Mouse (Mus musculus): Measurements from ENCODE around the gene Tmem56. TPM values are rescaled to one million over a fixed set of nuclear protein-coding genes. Genes with fewer than 3 reads are reported as not detected.
A peak's percentile ranks its signal among the peaks of the same experiment; 100 is the strongest.

Gene Tmem56
- polyA plus RNA-seq, 1 experiment from 2014 or later: 1.7 TPM

GRCm38 (mm10) chr3:121290681-121291080, 7.8 kb upstream of the Tmem56 start:
- 63% methylated on average over 8 of the region's 8 CpGs for WGBS
- peak overlapping the region; percentile 97; the same call in 1 of the 2 replicates for H3K27ac ChIP-seq
- peak overlapping the region; percentile 67; the same call in 1 of the 2 replicates for H3K9ac ChIP-seq (ENCODE audit: low read depth, low read length)
- H3K4me1 ChIP-seq (replicated peaks; ENCODE audit: insufficient read depth, low read length): 0 out of 2 replicates have a peak, but pooled peaks cover 3% of the 10 kb centered on the region
- peak overlapping the region; percentile 70; the same call in 1 of the 2 replicates for H3K4me3 ChIP-seq (replicated peaks; ENCODE audit: low read depth, low read length)
- H3K27me3 ChIP-seq (ENCODE audit: insufficient read depth, low read length): no peaks in the 10 kb centered on the region
- H3K36me3 ChIP-seq (ENCODE audit: insufficient read depth, low read length): no peaks in the 10 kb centered on the region
- H3K4me2 ChIP-seq (ENCODE audit: low read length): peak overlapping the region; percentile 73
- no peaks in the 10 kb centered on the region for H3K9me3 ChIP-seq (replicated peaks; ENCODE audit: low read length)
- DNase-seq (ENCODE audit: low spot score) (no peak), ATAC-seq (replicated peaks; ENCODE audit: low FRiP score, low read depth) (no peak)
- TF ChIP-seq CTCF (IDR thresholded peaks at IDR 0.05; ENCODE audit: low read depth): no peak

GRCm38 (mm10) chr3:121287151-121287550, 4.3 kb upstream of the Tmem56 start:
- Histone ChIP-seq H3K4me1 (replicated peaks; ENCODE audit: insufficient read depth, low read length) (0 out of 2 replicates have a peak, but pooled peaks cover 3% of the 10 kb centered on the region), H3K27me3 (ENCODE audit: insufficient read depth, low read length) (no peaks in the 10 kb centered on the region), H3K9ac (ENCODE audit: low read depth, low read length) (no peak overlapping the region), H3K9me3 (replicated peaks; ENCODE audit: low read length) (no peaks in the 10 kb centered on the region), H3K27ac (no peak overlapping the region), H3K36me3 (ENCODE audit: insufficient read depth, low read length) (no peaks in the 10 kb centered on the region), H3K4me2 (ENCODE audit: low read length) (no peak overlapping the region), H3K4me3 (replicated peaks; ENCODE audit: low read depth, low read length) (no peak overlapping the region)
- 95% methylated on average over 2 of the region's 2 CpGs for WGBS
- peak; percentile 43; the same call in 1 of the 2 replicates for TF ChIP-seq CTCF (IDR thresholded peaks at IDR 0.05; ENCODE audit: low read depth)
- DNase-seq (ENCODE audit: low spot score): no peak
- ATAC-seq (replicated peaks; ENCODE audit: low FRiP score, low read depth): no peak

DNA sequence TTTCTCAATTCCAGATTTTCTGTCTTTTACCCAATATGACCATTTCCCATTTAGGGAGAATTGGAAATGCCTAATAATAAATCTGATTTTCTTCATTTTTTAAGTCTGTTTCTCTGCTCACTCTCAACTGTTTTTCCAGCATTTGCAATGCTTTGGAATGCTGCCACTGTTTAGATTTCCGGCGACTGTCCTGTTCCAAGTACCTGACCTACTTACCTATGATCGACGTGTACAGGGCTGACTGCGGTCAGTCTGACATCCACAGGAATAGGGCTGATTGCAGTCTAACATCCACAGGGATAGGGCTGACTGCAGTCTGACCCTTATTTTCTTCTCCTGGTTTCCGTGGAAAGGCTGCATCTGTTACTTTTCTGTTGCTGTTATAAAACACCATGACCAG, 2.3 kb upstream of the Tmem56 start:
- Histone ChIP-seq H3K9ac (ENCODE audit: low read depth, low read length) (no peak overlapping the region), H3K9me3 (replicated peaks; ENCODE audit: low read length) (no peaks in the 10 kb centered on the region), H3K4me2 (ENCODE audit: low read length) (no peak overlapping the region), H3K36me3 (ENCODE audit: insufficient read depth, low read length) (no peaks in the 10 kb centered on the region), H3K4me3 (replicated peaks; ENCODE audit: low read depth, low read length) (no peak overlapping the region), H3K4me1 (replicated peaks; ENCODE audit: insufficient read depth, low read length) (no peaks in the 10 kb centered on the region), H3K27ac (no peak overlapping the region), H3K27me3 (ENCODE audit: insufficient read depth, low read length) (no peaks in the 10 kb centered on the region)
- ATAC-seq (replicated peaks; ENCODE audit: low FRiP score, low read depth) (no peak), DNase-seq (ENCODE audit: low spot score) (no peak)
- whole genome bisulfite sequencing: 82% methylated on average over 6 of the region's 6 CpGs
- TF ChIP-seq CTCF (IDR thresholded peaks at IDR 0.05; ENCODE audit: low read depth): no peak

- 72% methylated on average over 14 of the region's 14 CpGs for WGBS
- no peak for TF ChIP-seq CTCF (IDR thresholded peaks at IDR 0.05; ENCODE audit: low read depth)
- H3K9ac ChIP-seq (ENCODE audit: low read depth, low read length): no peak overlapping the region
- no peaks in the 10 kb centered on the region for H3K27me3 ChIP-seq (ENCODE audit: insufficient read depth, low read length)
- ATAC-seq (replicated peaks; ENCODE audit: low FRiP score, low read depth): no peak
- H3K4me2 ChIP-seq (ENCODE audit: low read length): no peak overlapping the region
- no peaks in the 10 kb centered on the region for H3K36me3 ChIP-seq (ENCODE audit: insufficient read depth, low read length)
- DNase-seq (ENCODE audit: low spot score): no peak
- no peaks in the 10 kb centered on the region for H3K4me1 ChIP-seq (replicated peaks; ENCODE audit: insufficient read depth, low read length)
- no peak overlapping the region for H3K27ac ChIP-seq
- H3K4me3 ChIP-seq (replicated peaks; ENCODE audit: low read depth, low read length): no peak overlapping the region
- no peaks in the 10 kb centered on the region for H3K9me3 ChIP-seq (replicated peaks; ENCODE audit: low read length)
Measured at GRCm38 (mm10) chr3:121279679-121280078, 3.2 kb downstream of the Tmem56 start.

DNA sequence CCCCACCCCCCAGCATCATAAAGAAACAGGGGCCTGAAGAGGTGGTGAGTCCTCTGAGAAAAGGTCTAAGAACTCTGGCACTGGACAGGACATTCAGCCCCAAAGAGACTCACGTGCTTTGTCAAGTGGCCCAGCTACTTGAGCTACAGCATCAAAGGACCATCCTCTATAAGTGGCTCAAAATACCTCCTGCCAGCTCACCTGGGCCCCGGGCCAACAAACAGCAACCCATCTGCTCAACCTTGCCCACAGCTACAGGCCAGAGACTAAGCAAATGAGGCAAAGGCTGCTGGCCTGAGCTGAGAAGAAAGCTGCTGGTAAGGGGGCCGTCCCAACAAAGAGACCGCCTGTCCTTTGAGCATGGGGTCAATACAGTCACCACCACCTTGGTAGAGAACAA, 5.3 kb downstream of the Tmem56 start:
- Histone ChIP-seq H3K4me3 (replicated peaks; ENCODE audit: low read depth, low read length) (no peak overlapping the region), H3K4me2 (ENCODE audit: low read length) (no peak overlapping the region), H3K27me3 (ENCODE audit: insufficient read depth, low read length) (no peaks in the 10 kb centered on the region), H3K9me3 (replicated peaks; ENCODE audit: low read length) (no peaks in the 10 kb centered on the region), H3K27ac (no peak overlapping the region), H3K36me3 (ENCODE audit: insufficient read depth, low read length) (no peaks in the 10 kb centered on the region), H3K4me1 (replicated peaks; ENCODE audit: insufficient read depth, low read length) (no peaks in the 10 kb centered on the region), H3K9ac (ENCODE audit: low read depth, low read length) (no peak overlapping the region)
- WGBS: 88% methylated on average over 4 of the region's 4 CpGs
- ATAC-seq (replicated peaks; ENCODE audit: low FRiP score, low read depth) (no peak), DNase-seq (ENCODE audit: low spot score) (no peak)
- TF ChIP-seq CTCF (IDR thresholded peaks at IDR 0.05; ENCODE audit: low read depth): no peak

GRCm38 (mm10) chr3:121277009-121277408, 5.9 kb downstream of the Tmem56 start:
- 76% methylated on average over 4 of the region's 4 CpGs for WGBS
- ATAC-seq (replicated peaks; ENCODE audit: low FRiP score, low read depth) (no peak), DNase-seq (ENCODE audit: low spot score) (no peak)
- H3K9ac ChIP-seq (ENCODE audit: low read depth, low read length): no peak overlapping the region
- H3K36me3 ChIP-seq (ENCODE audit: insufficient read depth, low read length): no peaks in the 10 kb centered on the region
- H3K4me1 ChIP-seq (replicated peaks; ENCODE audit: insufficient read depth, low read length): no peaks in the 10 kb centered on the region
- H3K4me2 ChIP-seq (ENCODE audit: low read length): no peak overlapping the region
- TF ChIP-seq CTCF (IDR thresholded peaks at IDR 0.05; ENCODE audit: low read depth): no peak
- no peaks in the 10 kb centered on the region for H3K9me3 ChIP-seq (replicated peaks; ENCODE audit: low read length)
- H3K27me3 ChIP-seq (ENCODE audit: insufficient read depth, low read length): no peaks in the 10 kb centered on the region
- no peak overlapping the region for H3K4me3 ChIP-seq (replicated peaks; ENCODE audit: low read depth, low read length)
- no peak overlapping the region for H3K27ac ChIP-seq

DNA sequence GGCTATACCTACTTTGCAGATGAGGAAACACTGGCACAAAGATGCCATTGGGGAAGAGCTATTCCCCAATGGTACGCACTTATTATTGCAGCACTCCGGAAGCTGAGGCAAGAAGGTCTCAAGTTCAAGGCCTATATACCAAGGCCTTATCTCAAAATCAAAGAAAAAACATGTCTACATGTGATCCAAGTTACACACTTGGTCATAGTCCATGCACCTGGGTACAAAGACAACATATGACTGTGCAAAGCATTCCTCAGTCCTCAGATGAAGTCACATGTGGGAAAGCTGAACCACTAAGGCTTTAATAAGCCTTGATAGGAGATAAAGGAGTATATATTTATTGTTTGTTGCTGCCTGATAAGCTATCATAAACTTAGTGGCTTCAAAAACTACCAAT, 8.9 kb downstream of the Tmem56 start:
- H3K4me2 ChIP-seq (ENCODE audit: low read length): no peak overlapping the region
- DNase-seq (ENCODE audit: low spot score): no peak
- TF ChIP-seq CTCF (IDR thresholded peaks at IDR 0.05; ENCODE audit: low read depth): no peak
- H3K27me3 ChIP-seq (ENCODE audit: insufficient read depth, low read length): no peaks in the 10 kb centered on the region
- no peak for ATAC-seq (replicated peaks; ENCODE audit: low FRiP score, low read depth)
- no peaks in the 10 kb centered on the region for H3K9me3 ChIP-seq (replicated peaks; ENCODE audit: low read length)
- H3K4me1 ChIP-seq (replicated peaks; ENCODE audit: insufficient read depth, low read length): no peaks in the 10 kb centered on the region
- no peak overlapping the region for H3K4me3 ChIP-seq (replicated peaks; ENCODE audit: low read depth, low read length)
- WGBS: 95% methylated on average over 2 of the region's 2 CpGs
- H3K9ac ChIP-seq (ENCODE audit: low read depth, low read length): no peak overlapping the region
- no peak overlapping the region for H3K27ac ChIP-seq
- H3K36me3 ChIP-seq (ENCODE audit: insufficient read depth, low read length): no peaks in the 10 kb centered on the region

Measured in kidney, postnatal 0 days (tissue).